Mouse (Mus musculus) myocyte (in vitro differentiated cells): ENCODE measurements around the gene Eno2. TPM values are rescaled to one million over a fixed set of nuclear protein-coding genes. Genes with fewer than 3 reads are reported as not detected.
"Not testable (repeated sequence)": the region's sequence is repeated elsewhere in the genome, so short reads cannot be mapped to it uniquely, and the experiment has no call there.

Experiments
- H3K27me3 ChIP-seq: one replicate; pipeline ENCODE4 v1.6.1; 2011; ENCODE audit not compliant: control insufficient read depth, insufficient read depth, insufficient read length
- H3K36me3 ChIP-seq: one replicate; pipeline ENCODE4 v1.6.1; 2011; ENCODE audit not compliant: control insufficient read depth, insufficient read depth
- H3K4me2 ChIP-seq: one replicate; pipeline ENCODE4 v1.6.1; 2011; ENCODE audit warnings: low read depth, control low read depth
- H3K4me3 ChIP-seq: one replicate; pipeline ENCODE4 v1.5.1; 2011; ENCODE audit warnings: mild to moderate bottlenecking, control low read depth, moderate library complexity
- H3K79me2 ChIP-seq: one replicate; pipeline ENCODE4 v1.6.1; 2011; ENCODE audit not compliant: control insufficient read depth, insufficient read depth
- H3ac ChIP-seq: one replicate; pipeline ENCODE4 v1.6.1; 2011; ENCODE audit not compliant: control insufficient read depth, insufficient read length
- CEBPB ChIP-seq: IDR thresholded peaks from 2 replicates; pipeline ENCODE4 v1.6.1; 2011; ENCODE audit warnings: mild to moderate bottlenecking, moderate library complexity; ENCODE audit not compliant: poor library complexity, insufficient read depth, severe bottlenecking
- E2F4 ChIP-seq: IDR thresholded peaks from one replicate; pipeline ENCODE4 v1.6.1; 2011; ENCODE audit warnings: mild to moderate bottlenecking, control low read depth, moderate library complexity; ENCODE audit not compliant: insufficient read depth
- MAX ChIP-seq: IDR thresholded peaks from one replicate; pipeline ENCODE4 v1.6.1; 2011; ENCODE audit warnings: low read depth, mild to moderate bottlenecking, control low read depth
- MYOD1 ChIP-seq, 3 experiments: IDR thresholded peaks; one replicate each; pipeline ENCODE4 v1.6.1; 2011; ENCODE audit warnings: control low read depth in 2 of 3, low read depth in 2 of 3, mild to moderate bottlenecking in 2 of 3, moderate library complexity in 1 of 3; ENCODE audit not compliant: insufficient read length in 2 of 3, control insufficient read depth in 1 of 3
- MYOG ChIP-seq, 3 experiments: IDR thresholded peaks; one replicate each; pipeline ENCODE4 v1.6.1; 2011; ENCODE audit warnings: control low read depth in 2 of 3, low read depth in 2 of 3, mild to moderate bottlenecking in 2 of 3; ENCODE audit not compliant: insufficient read length in 2 of 3, control insufficient read depth in 1 of 3, insufficient read depth in 1 of 3
- POLR2A ChIP-seq: IDR thresholded peaks from one replicate; pipeline ENCODE4 v1.6.1; 2011; ENCODE audit warnings: low read depth, mild to moderate bottlenecking, control low read depth, moderate library complexity; ENCODE audit not compliant: insufficient read length
- POLR2AphosphoS2 ChIP-seq: IDR thresholded peaks from one replicate; pipeline ENCODE4 v1.6.1; 2011; ENCODE audit warnings: low read depth, control low read depth; ENCODE audit not compliant: insufficient read length
- REST ChIP-seq: IDR thresholded peaks from one replicate; pipeline ENCODE4 v1.6.1; 2011; ENCODE audit warnings: mild to moderate bottlenecking, control low read depth, moderate library complexity; ENCODE audit not compliant: insufficient read depth, insufficient read length
- SRF ChIP-seq: IDR thresholded peaks from one replicate; pipeline ENCODE4 v1.6.1; 2011; ENCODE audit warnings: low read depth; ENCODE audit not compliant: control insufficient read depth, insufficient read length
- TCF12 ChIP-seq: IDR thresholded peaks from one replicate; pipeline ENCODE4 v1.6.1; 2011; ENCODE audit warnings: mild to moderate bottlenecking, control low read depth; ENCODE audit not compliant: poor library complexity, insufficient read depth, severe bottlenecking
- TCF3 ChIP-seq: IDR thresholded peaks from one replicate; pipeline ENCODE4 v1.6.1; 2011; ENCODE audit warnings: low read depth, control low read depth; ENCODE audit not compliant: insufficient read length
- USF1 ChIP-seq: IDR thresholded peaks from one replicate; pipeline ENCODE4 v1.6.1; 2011; ENCODE audit warnings: low read depth, mild to moderate bottlenecking, control low read depth, moderate library complexity
- polyA plus RNA-seq: library from polyadenylated mRNA; unstranded; fragments of >200 nt; fragmentation: generic; extraction: Trizol; gene quantifications from one replicate; pipeline ENCODE4 v1.2.1, GENCODE M21; 2012; ENCODE audit warnings: missing spikeins

The Eno2 gene
- polyA plus RNA-seq, 1 experiment = 19.5 TPM

- Histone ChIP-seq H3K4me3 (peak overlapping the region; percentile 9), H3ac (no peak overlapping the region), H3K27me3 (no peaks in the 10 kb centered on the region), H3K79me2 (peaks cover 9% of the 10 kb centered on the region), H3K4me2 (peak overlapping the region; percentile 92), H3K36me3 (no peaks in the 10 kb centered on the region)
- TF ChIP-seq POLR2A (no peak), TCF3 (no peak), POLR2AphosphoS2 (no peak), MAX (no peak)
These were observed 37.1 kb upstream of the Eno2 start for GRCm38 (mm10) chr6:124806446-124807140.

GRCm38 (mm10) chr6:124805341-124806321 is 36.2 kb upstream of the Eno2 start:
- H3K27me3 ChIP-seq = no peaks in the 10 kb centered on the region
- peak in 1 of 3 experiments; percentile 62 for TF ChIP-seq MYOD1 (IDR thresholded peaks at IDR 0.05; ENCODE audit: control insufficient read depth in 1 of 3, insufficient read length in 2 of 3, low read depth in 2 of 3)
- TF ChIP-seq CEBPB = no peak
- TF ChIP-seq POLR2AphosphoS2 = peak; percentile 96
- TF ChIP-seq POLR2A = peak; percentile 92
- TF ChIP-seq MYOG (IDR thresholded peaks at IDR 0.05; ENCODE audit: control insufficient read depth in 1 of 3, insufficient read depth in 1 of 3, insufficient read length in 2 of 3, low read depth in 2 of 3) = peak in 2 of 3 experiments; percentile 42 to 67
- no peak for TF ChIP-seq SRF
- H3K4me2 ChIP-seq = peak overlapping the region; percentile 92
- no peaks in the 10 kb centered on the region for H3K36me3 ChIP-seq
- H3K79me2 ChIP-seq = peaks cover 5% of the 10 kb centered on the region
- peak overlapping the region; percentile 21 for H3ac ChIP-seq
- H3K4me3 ChIP-seq = peak overlapping the region; percentile 9

DNA sequence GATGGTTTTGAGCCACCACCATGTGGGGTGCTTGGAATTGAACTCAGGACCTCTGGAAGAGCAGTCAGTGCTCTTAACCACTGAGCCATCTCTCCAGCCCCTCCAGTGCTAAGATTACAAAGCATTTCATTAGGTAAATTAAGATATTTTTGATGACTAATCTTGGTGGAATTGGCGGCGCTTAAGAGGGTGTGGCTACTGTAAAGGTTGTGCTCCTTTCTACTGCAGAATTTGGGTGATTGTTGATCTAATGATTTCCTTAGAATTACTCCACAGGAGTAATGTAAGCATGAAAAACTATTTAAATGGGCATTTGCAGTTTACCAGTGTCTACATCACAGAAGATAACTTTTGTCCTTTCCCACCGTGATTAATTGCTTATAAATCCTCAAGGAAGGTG is 34.9 kb upstream of the Eno2 start:
- no peaks in the 10 kb centered on the region for H3K79me2 ChIP-seq
- no peaks in the 10 kb centered on the region for H3K36me3 ChIP-seq
- no peaks in the 10 kb centered on the region for H3K27me3 ChIP-seq
- TF ChIP-seq POLR2AphosphoS2 (no peak), USF1 (no peak), E2F4 (no peak), SRF (no peak), POLR2A (no peak), MAX (no peak), MYOD1 (IDR thresholded peaks at IDR 0.05; ENCODE audit: control insufficient read depth in 1 of 3, insufficient read length in 2 of 3, low read depth in 2 of 3) (no peak)
- peak overlapping the region; percentile 9 for H3K4me3 ChIP-seq
- H3ac ChIP-seq = no peak overlapping the region
- peak overlapping the region; percentile 92 for H3K4me2 ChIP-seq

DNA sequence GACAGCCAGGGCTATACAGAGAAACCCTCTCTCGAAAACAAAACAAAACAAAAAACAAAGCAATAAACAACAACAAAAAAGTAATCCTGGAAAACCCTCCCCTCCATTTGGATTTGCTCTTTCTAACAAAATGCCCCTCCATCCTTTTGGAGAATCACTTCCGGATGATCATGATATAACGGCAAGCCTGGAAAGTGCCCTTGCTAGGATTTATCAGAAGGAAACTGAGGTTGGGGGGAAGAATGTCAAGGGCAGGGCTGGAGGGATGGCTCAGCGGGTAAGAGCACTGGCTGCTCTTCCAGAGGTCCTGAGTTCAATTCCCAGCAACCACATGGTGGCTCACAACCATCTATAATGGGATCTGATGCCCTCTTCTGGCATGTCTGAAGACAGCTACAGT is 34.2 kb upstream of the Eno2 start:
- not testable (repeated sequence) for H3K27me3 ChIP-seq, H3ac ChIP-seq, H3K4me2 ChIP-seq, H3K79me2 ChIP-seq, H3K4me3 ChIP-seq, H3K36me3 ChIP-seq

DNA sequence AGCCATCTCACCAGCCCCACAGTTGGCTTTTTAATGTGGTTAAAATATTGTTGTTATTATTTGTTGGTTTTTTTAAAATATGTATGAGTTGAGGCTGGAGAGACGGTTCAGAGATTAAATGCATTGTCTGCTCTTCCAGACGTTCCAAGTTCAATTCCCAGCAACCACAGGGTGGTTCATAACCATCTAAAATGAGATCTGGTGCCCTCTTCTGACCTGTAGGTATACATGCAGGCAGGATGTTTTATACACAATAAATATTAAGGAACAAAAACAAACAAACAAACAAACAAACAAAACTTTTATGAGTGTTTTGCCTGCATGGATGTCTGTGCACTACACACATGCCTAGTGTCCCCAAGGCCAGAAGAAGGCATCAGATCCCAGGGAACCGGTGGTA is 33.6 kb upstream of the Eno2 start:
- H3ac ChIP-seq = no peak overlapping the region
- no peak overlapping the region for H3K4me3 ChIP-seq
- no peak for TF ChIP-seq E2F4
- TF ChIP-seq TCF12 = no peak
- no peak for TF ChIP-seq POLR2A
- TF ChIP-seq POLR2AphosphoS2 = no peak
- no peak for TF ChIP-seq CEBPB
- no peak for TF ChIP-seq TCF3
- TF ChIP-seq REST = no peak
- TF ChIP-seq MYOG (IDR thresholded peaks at IDR 0.05; ENCODE audit: control insufficient read depth in 1 of 3, insufficient read depth in 1 of 3, insufficient read length in 2 of 3, low read depth in 2 of 3) = no peak
- no peak for TF ChIP-seq MAX
- no peak for TF ChIP-seq USF1
- no peak for TF ChIP-seq MYOD1 (IDR thresholded peaks at IDR 0.05; ENCODE audit: control insufficient read depth in 1 of 3, insufficient read length in 2 of 3, low read depth in 2 of 3)
- TF ChIP-seq SRF = no peak
- H3K36me3 ChIP-seq = no peaks in the 10 kb centered on the region
- no peaks in the 10 kb centered on the region for H3K79me2 ChIP-seq
- H3K4me2 ChIP-seq = no peak overlapping the region
- H3K27me3 ChIP-seq = no peaks in the 10 kb centered on the region

GRCm38 (mm10) chr6:124802400-124802799 is 32.9 kb upstream of the Eno2 start:
- not testable (repeated sequence) for H3K4me2 ChIP-seq, H3ac ChIP-seq, H3K36me3 ChIP-seq, H3K27me3 ChIP-seq, H3K79me2 ChIP-seq, H3K4me3 ChIP-seq
